Mouse (Mus musculus) 3T3-L1 (cell line): ENCODE measurements around the gene Gpx5.
"Not testable (repeated sequence)": the region's sequence is repeated elsewhere in the genome, so short reads cannot be mapped to it uniquely, and the experiment has no call there.

Source experiments
- DNase-seq: peaks from one replicate; pipeline ENCODE4 v3.0.0-alpha.2; 2015; ENCODE audit warnings: low read depth, low spot score

Gene Gpx5

GRCm38 (mm10) chr13:21265736-21266135 is 26.8 kb downstream of the Gpx5 start:
- no peak for DNase-seq

GRCm38 (mm10) chr13:21264366-21264765 is 28.2 kb downstream of the Gpx5 start:
- peak; percentile 66 for DNase-seq

GRCm38 (mm10) chr13:21263910-21264309 is 28.6 kb downstream of the Gpx5 start:
- no peak for DNase-seq

- peak; percentile 6 for DNase-seq
Measured at GRCm38 (mm10) chr13:21262787-21263461, 29.6 kb downstream of the Gpx5 start.

GRCm38 (mm10) chr13:21260289-21260688 is 32.2 kb downstream of the Gpx5 start:
- no peak for DNase-seq

- DNase-seq = peak; percentile 83
Measured at GRCm38 (mm10) chr13:21259677-21260113, 32.8 kb downstream of the Gpx5 start.

GRCm38 (mm10) chr13:21259171-21259631 is 33.3 kb downstream of the Gpx5 start:
- peak; percentile 61 for DNase-seq

GRCm38 (mm10) chr13:21258524-21258923 is 34.0 kb downstream of the Gpx5 start:
- DNase-seq = peak; percentile 53

- DNase-seq = peak; percentile 80
Measured at GRCm38 (mm10) chr13:21253986-21254385, 38.5 kb downstream of the Gpx5 start.

GRCm38 (mm10) chr13:21253569-21253968 is 39.0 kb downstream of the Gpx5 start:
- DNase-seq = no peak

GRCm38 (mm10) chr13:21253040-21253439 is 39.5 kb downstream of the Gpx5 start:
- no peak for DNase-seq

- peak; percentile 21 for DNase-seq
Measured at GRCm38 (mm10) chr13:21250074-21250681, 42.4 kb downstream of the Gpx5 start.

- peak; percentile 73 for DNase-seq
Measured at GRCm38 (mm10) chr13:21249022-21249421, 43.5 kb downstream of the Gpx5 start.

GRCm38 (mm10) chr13:21246276-21246675 is 46.3 kb downstream of the Gpx5 start:
- no peak for DNase-seq

- DNase-seq = not testable (repeated sequence)
Measured at GRCm38 (mm10) chr13:21244967-21245366, 47.6 kb downstream of the Gpx5 start.

GRCm38 (mm10) chr13:21244089-21244488 is 48.4 kb downstream of the Gpx5 start:
- no peak for DNase-seq

- DNase-seq = no peak
Measured at GRCm38 (mm10) chr13:21243196-21243595, 49.3 kb downstream of the Gpx5 start.

- DNase-seq = peak; percentile 64
Measured at GRCm38 (mm10) chr13:21242408-21243125, 50.0 kb downstream of the Gpx5 start.

GRCm38 (mm10) chr13:21240788-21241187 is 51.7 kb downstream of the Gpx5 start:
- peak; percentile 79 for DNase-seq

- peak; percentile 41 for DNase-seq
Measured at GRCm38 (mm10) chr13:21237161-21237560, 55.4 kb downstream of the Gpx5 start.

GRCm38 (mm10) chr13:21236714-21237113 is 55.8 kb downstream of the Gpx5 start:
- no peak for DNase-seq
